Mouse (Mus musculus) kidney, postnatal 0 days (tissue): Measurements from ENCODE around the gene Nfix. TPM values are rescaled to one million over a fixed set of nuclear protein-coding genes. Genes with fewer than 3 reads are reported as not detected.
A peak's percentile ranks its signal among the peaks of the same experiment; 100 is the strongest.

Source experiments
- ATAC-seq: fragments of 200-750 bp; cut with Nextera tagmentation; replicated peaks from 2 replicates; pipeline ENCODE4 v1.8.0; 2017; ENCODE audit warnings: low read depth, moderate number of reproducible peaks, moderate TSS enrichment, moderate library complexity; ENCODE audit not compliant: low FRiP score
- DNase-seq: peaks from one replicate; pipeline ENCODE4 v3.0.0-alpha.2; 2016; ENCODE audit warnings: low spot score
- H3K27ac ChIP-seq: fragments of 300-500 bp; sonication (generic); 2 replicates; pipeline ENCODE4 v1.5.1; 2014; ENCODE audit warnings: mild to moderate bottlenecking
- H3K27me3 ChIP-seq: fragments of 300-500 bp; sonication (generic); 2 replicates; pipeline ENCODE4 v1.6.1; 2014; ENCODE audit warnings: low read length, mixed read lengths; ENCODE audit not compliant: insufficient read depth
- H3K36me3 ChIP-seq: fragments of 300-500 bp; sonication (generic); 2 replicates; pipeline ENCODE4 v1.6.1; 2014; ENCODE audit warnings: low read length, mixed read lengths; ENCODE audit not compliant: insufficient read depth
- H3K4me1 ChIP-seq: fragments of 300-500 bp; sonication (generic); replicated peaks from 2 replicates; pipeline ENCODE4 v1.6.1; 2014; ENCODE audit warnings: antibody characterized with exemption, low read length, mixed read lengths; ENCODE audit not compliant: insufficient read depth
- H3K4me2 ChIP-seq: fragments of 300-500 bp; sonication (generic); 2 replicates; pipeline ENCODE4 v1.6.1; 2014; ENCODE audit warnings: mild to moderate bottlenecking, low read length, moderate library complexity, mixed read lengths
- H3K4me3 ChIP-seq: fragments of 300-500 bp; sonication (generic); replicated peaks from 2 replicates; pipeline ENCODE4 v1.5.1; 2014; ENCODE audit warnings: low read depth, low read length
- H3K9ac ChIP-seq: fragments of 300-500 bp; sonication (generic); 2 replicates; pipeline ENCODE4 v1.6.1; 2014; ENCODE audit warnings: low read depth, low read length
- H3K9me3 ChIP-seq: fragments of 300-500 bp; sonication (generic); replicated peaks from 2 replicates; pipeline ENCODE4 v1.6.1; 2016; ENCODE audit warnings: low read length, inconsistent platforms, mixed read lengths
- CTCF ChIP-seq: IDR thresholded peaks from 2 replicates; pipeline ENCODE4 v1.5.1; 2016; ENCODE audit warnings: antibody characterized with exemption, low read depth, mild to moderate bottlenecking, moderate library complexity
- WGBS: fragments of 180-500 bp; shearing (Covaris S2); extraction: QIAGEN DNeasy Blood & Tissue Kit; methylation state at CpG from one replicate; pipeline ENCODE4 v1.1.7; 2014; 5-methylcytosine and 5-hydroxymethylcytosine counted together
- polyA plus RNA-seq: library from polyadenylated mRNA; unstranded; fragments of >200 nt; fragmentation: Nextera tagmentation; extraction: Ambion mirVana; gene quantifications from 2 replicates; pipeline ENCODE4 v1.2.1, GENCODE M21; 2015

Gene Nfix
- polyA plus RNA-seq, 1 experiment from 2014 or later, result 21.1 TPM

DNA sequence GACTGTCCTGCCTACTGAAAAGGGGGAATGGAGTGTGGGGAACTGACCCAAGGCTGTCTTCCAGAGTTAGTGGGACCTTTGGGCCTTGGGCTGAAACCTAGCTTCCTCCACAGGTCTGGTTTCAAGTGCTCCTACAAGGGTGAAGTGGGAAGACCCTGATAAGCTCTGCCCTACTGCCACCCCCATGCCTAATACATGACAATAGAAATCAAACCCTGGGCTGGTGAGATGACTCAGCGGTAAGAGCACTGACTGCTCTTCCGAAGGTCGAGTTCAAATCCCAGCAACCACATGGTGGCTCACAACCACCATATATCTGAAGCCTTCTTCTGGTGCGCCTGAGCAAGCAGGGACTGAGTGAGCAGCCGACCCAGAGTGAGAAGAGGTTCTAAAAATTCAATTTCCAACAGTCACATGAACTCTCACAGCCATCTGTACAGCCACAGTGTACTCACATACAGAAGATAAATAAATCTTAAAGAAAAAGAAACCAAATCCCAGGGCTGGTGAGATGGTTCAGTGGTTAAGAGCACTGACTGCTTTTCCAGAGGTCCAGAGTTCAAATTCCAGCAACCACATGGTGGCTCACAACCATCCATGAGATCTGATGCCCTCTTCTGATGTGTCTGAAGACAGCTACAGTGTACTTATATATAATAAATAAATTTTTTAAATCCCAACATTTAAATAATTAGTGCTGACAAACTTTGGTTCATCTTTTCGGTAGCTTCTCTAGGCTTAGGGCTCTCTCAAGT is 131.2 kb downstream of the Nfix start:
- Histone ChIP-seq H3K36me3 (peaks cover 12% of the 10 kb centered on the region), H3K27me3 (no peaks in the 10 kb centered on the region), H3K4me2 (no peak overlapping the region), H3K9me3 (no peaks in the 10 kb centered on the region), H3K4me3 (no peak overlapping the region), H3K9ac (no peak overlapping the region), H3K27ac (no peak overlapping the region), H3K4me1 (peaks cover 6% of the 10 kb centered on the region; the same call in 1 of the 2 replicates)
- TF ChIP-seq CTCF, result no peak
- DNase-seq (peak; percentile 37), ATAC-seq (no peak)
- WGBS, result 65% methylated on average over 6 of the region's 6 CpGs

DNA sequence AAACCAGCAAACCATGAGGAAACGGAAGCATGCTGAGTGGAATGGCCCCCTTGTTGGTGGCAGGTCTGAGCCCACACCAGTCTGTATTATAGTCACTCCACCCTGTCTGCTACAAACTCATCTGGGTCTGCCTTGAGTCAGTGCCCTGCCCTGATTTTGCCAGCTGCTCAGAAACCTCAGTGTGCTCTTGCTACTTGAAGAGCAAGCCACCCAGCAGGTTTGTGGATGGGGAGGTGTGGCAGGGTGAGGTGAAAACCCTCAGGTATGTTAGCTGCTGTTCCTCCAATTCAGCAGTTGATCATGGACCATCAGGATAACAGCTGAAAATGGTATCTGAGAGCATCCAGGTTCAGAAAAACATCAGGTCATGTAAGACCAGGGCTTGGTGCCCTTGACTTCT is 132.1 kb downstream of the Nfix start:
- ATAC-seq (no peak), DNase-seq (no peak)

DNA sequence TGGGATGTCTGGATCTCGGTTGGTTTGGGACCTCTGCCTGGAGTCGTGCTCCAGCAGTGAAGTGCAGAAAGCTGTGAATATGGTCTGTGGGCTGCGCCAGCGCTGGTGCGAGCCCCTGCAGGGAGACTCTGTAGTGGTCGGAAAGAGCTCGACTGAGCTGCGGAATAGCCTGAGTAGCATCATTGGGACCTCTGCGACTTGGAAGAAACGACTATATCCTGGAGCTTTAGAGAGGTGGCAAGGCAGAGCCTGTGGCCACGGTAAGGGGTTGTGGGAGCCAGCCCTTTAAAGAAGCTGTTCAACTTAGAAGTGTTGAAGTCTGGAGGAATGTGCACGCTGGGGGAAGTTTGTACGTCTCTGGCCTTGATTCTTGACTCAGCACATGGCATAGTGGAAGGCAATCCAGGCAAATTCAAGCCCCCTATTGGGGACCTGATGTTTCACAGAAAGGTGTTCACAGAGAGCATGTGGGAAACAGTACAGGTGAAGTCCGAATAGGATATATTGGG is 134.7 kb downstream of the Nfix start:
- peak overlapping the region; percentile 80 for H3K4me2 ChIP-seq
- no peak for ATAC-seq
- H3K4me1 ChIP-seq, result peaks cover 16% of the 10 kb centered on the region
- 2% methylated on average over 14 of the region's 14 CpGs for WGBS
- H3K9me3 ChIP-seq, result no peaks in the 10 kb centered on the region
- H3K36me3 ChIP-seq, result 0 out of 2 replicates have a peak, but pooled peaks cover 3% of the 10 kb centered on the region
- TF ChIP-seq CTCF, result peak; percentile 29; the same call in 1 of the 2 replicates
- no peaks in the 10 kb centered on the region for H3K27me3 ChIP-seq
- H3K4me3 ChIP-seq, result peak overlapping the region; percentile 86
- H3K9ac ChIP-seq, result peak overlapping the region; percentile 74
- DNase-seq, result peak; percentile 62
- peak overlapping the region; percentile 92 for H3K27ac ChIP-seq

More for the DNA sequence above, 132.1 kb downstream of the Nfix start:
- Histone ChIP-seq H3K4me3 (no peak overlapping the region), H3K4me2 (no peak overlapping the region), H3K27ac (no peak overlapping the region), H3K36me3 (peaks cover 6% of the 10 kb centered on the region; the same call in 1 of the 2 replicates), H3K4me1 (peaks cover 11% of the 10 kb centered on the region; the same call in 1 of the 2 replicates), H3K27me3 (no peaks in the 10 kb centered on the region), H3K9ac (no peak overlapping the region), H3K9me3 (no peaks in the 10 kb centered on the region)
- WGBS, result 77% methylated on average over 1 of the region's 1 CpGs
- TF ChIP-seq CTCF, result no peak

DNA sequence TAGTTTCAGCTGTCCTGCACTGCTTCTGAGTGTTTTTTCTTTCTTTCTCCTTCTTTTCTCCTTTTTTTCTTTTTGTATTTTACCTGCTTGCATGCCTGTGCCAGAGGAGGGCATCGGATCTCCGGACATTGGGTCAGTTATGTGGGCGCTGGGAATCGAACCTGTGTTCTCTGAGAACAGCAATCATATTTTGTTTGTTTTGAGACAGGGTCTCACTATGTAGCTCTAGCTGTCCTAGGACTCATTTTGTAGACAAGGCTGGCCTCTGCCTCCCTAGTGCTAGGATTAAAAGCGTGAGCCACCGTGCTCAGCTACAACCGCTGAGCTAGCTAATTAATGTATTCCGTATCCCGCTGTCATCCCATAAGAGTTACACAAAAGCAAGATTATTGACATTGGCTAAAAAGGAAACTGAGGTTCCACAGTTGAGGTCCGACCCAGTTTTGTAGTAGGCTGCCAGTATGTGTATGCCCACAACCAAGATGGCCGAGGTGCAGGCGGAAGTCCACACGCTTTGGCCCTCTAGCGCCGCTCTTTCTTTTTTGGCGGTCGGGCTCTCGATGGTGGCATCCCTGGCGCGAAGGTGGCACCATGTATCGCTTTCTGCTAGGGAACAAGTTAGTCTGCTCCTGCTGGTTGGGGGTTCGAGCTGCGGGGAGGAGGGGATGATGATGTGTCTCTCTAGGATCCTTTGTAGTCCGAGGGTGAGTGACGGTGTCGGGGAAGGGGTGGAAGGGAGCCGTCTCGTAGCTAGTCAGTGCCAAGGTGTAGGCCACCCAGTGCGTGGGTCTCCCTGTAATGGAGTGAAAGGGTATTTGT is 135.4 kb downstream of the Nfix start:
- H3K4me3 ChIP-seq, result peak overlapping the region; percentile 86
- WGBS, result under 1% methylated on average over 29 of the region's 29 CpGs
- DNase-seq (peak; percentile 91), ATAC-seq (no peak; the same call in 1 of the 2 replicates)
- 0 out of 2 replicates have a peak, but pooled peaks cover 3% of the 10 kb centered on the region for H3K36me3 ChIP-seq
- no peaks in the 10 kb centered on the region for H3K9me3 ChIP-seq
- peak overlapping the region; percentile 92 for H3K27ac ChIP-seq
- peak; percentile 61 for TF ChIP-seq CTCF
- peak overlapping the region; percentile 74 for H3K9ac ChIP-seq
- peaks cover 21% of the 10 kb centered on the region for H3K4me1 ChIP-seq
- H3K4me2 ChIP-seq, result peak overlapping the region; percentile 80
- no peaks in the 10 kb centered on the region for H3K27me3 ChIP-seq

DNA sequence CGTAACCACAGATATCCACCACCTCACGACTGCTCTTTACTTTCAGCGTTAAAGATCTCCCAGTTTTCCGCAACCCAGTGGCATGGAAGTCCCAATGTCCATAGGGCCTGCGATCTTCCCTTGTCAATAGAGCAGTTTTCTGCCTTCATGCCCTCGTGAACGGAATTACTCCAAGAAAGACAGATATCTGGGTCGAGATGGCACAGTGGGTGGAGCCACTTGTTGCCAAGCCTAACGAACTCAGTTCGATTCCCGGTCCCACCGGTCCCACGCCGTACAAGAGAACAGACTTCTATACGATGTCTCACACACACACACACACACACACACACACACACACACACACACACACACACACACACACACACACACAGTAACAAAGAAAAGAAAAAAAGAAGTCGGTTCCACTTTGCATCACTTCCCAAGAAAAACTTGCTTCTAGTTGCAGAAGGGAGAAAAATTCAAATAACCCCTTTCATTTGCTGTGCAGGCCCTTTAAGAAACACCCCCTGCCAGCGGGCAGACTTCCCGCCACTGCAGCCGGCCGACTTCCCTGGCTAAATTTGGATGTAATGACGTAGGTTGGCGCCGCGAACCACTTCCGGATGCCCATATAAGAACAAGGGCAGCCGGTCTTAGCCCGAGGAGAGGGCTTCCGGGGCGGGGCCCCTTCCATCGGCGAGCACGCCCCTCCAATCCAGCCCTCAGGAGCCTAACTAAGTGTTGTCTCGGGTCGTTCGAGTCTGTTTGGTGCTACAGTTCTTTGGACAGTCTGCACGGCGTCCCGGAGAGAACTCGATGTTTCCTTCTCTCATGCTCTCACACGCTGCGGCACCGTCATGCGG is 136.4 kb downstream of the Nfix start:
- WGBS, result 3% methylated on average over 43 of the region's 43 CpGs
- no peak for TF ChIP-seq CTCF
- ATAC-seq (peak; percentile 86), DNase-seq (peak; percentile 99)
- Histone ChIP-seq H3K4me3 (peak overlapping the region; percentile 86), H3K27me3 (no peaks in the 10 kb centered on the region), H3K4me2 (peak overlapping the region; percentile 80), H3K9ac (peak overlapping the region; percentile 74), H3K9me3 (no peaks in the 10 kb centered on the region), H3K4me1 (peaks cover 26% of the 10 kb centered on the region), H3K36me3 (0 out of 2 replicates have a peak, but pooled peaks cover 3% of the 10 kb centered on the region), H3K27ac (peak overlapping the region; percentile 95)
